In the genomic region with DNA sequence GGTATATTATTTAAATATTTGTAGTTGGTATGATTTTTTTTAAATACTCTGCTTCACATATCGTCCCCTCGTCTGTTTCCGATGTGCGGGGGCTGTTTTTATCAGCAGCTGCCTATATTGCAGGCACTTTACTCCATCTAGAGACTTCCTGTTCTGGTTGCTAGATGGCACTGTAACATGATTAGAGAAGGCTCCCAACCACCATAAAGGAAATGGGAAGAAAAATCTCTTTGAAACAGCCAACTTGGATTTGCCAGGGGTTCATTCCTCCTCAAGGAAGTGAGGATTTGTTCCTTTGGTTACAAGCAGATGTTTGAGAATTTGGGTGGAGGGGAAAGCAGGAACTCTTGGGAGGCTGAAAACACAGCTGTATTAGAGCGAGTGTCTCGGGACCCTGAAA, we compare ENCODE assay signal across 14 mouse cellular contexts.
DNase-seq lines count a peak whose midpoint lies in the region; ATAC-seq and TF ChIP-seq lines count a peak whose summit lies in the region.
"Had no signal": no experiment of that assay in that cellular context is flagged by ENCODE, and none has a peak within 500 bp of the region (broad histone marks: within the 10 kb centered on the region; RNA-seq: fewer than 3 reads in every experiment).

No protein-coding gene starts in this region.

- TF ChIP-seq CTCF in heart, adult 2 months (IDR thresholded peaks at IDR 0.05) = no peak
- TF ChIP-seq CTCF in midbrain, postnatal 0 days (IDR thresholded peaks at IDR 0.05) = peak; percentile 67

- intact Hi-C loops in heart, adult 2 months (cut with DNase I) = no loop called here

- H3K9ac ChIP-seq in heart, embryonic 13.5 days = no peak overlapping the region
- no peak overlapping the region for H3K9ac ChIP-seq in heart, adult 2 months (ENCODE audit: low read depth, low read length)
- no peak overlapping the region for H3K9ac ChIP-seq in midbrain, postnatal 0 days (replicated peaks; ENCODE audit: low read length, poor library complexity, severe bottlenecking)
- no peak overlapping the region for H3K9ac ChIP-seq in midbrain, embryonic 11.5 days (ENCODE audit: low read length)
- H3K9ac ChIP-seq in hindbrain, embryonic 13.5 days = no peak overlapping the region
- H3K9ac ChIP-seq: heart, embryonic 15.5 days; midbrain, embryonic 13.5 days had no signal

- peak overlapping the region; percentile 18; the same call in 1 of the 2 replicates for H3K4me2 ChIP-seq in heart, embryonic 13.5 days
- no peak overlapping the region for H3K4me2 ChIP-seq in midbrain, postnatal 0 days (ENCODE audit: low read depth, low read length, poor library complexity, severe bottlenecking)
- no peak overlapping the region for H3K4me2 ChIP-seq in midbrain, embryonic 11.5 days
- H3K4me2 ChIP-seq in hindbrain, embryonic 13.5 days = 0 out of 2 replicates have a peak overlapping the region, but pooled peaks have one; percentile 1
- H3K4me2 ChIP-seq: heart, embryonic 15.5 days; midbrain, embryonic 13.5 days had no signal

- H3K79me2 ChIP-seq in heart, adult 2 months (replicated peaks; ENCODE audit: control insufficient read depth, insufficient read depth, low read length) = no peaks in the 10 kb centered on the region

- no peaks in the 10 kb centered on the region for H3K27me3 ChIP-seq in heart, embryonic 13.5 days (replicated peaks)
- H3K27me3 ChIP-seq in heart, adult 2 months (ENCODE audit: control insufficient read depth, insufficient read depth, low read length) = no peaks in the 10 kb centered on the region
- H3K27me3 ChIP-seq in midbrain, postnatal 0 days (ENCODE audit: insufficient read depth, low read length) = no peaks in the 10 kb centered on the region
- no peaks in the 10 kb centered on the region for H3K27me3 ChIP-seq in midbrain, embryonic 11.5 days (ENCODE audit: control insufficient read depth, insufficient read depth, low read length)
- no peaks in the 10 kb centered on the region for H3K27me3 ChIP-seq in hindbrain, embryonic 13.5 days
- H3K27me3 ChIP-seq: heart, embryonic 15.5 days; midbrain, embryonic 13.5 days had no signal

- H3K36me3 ChIP-seq in heart, embryonic 13.5 days = no peaks in the 10 kb centered on the region
- no peaks in the 10 kb centered on the region for H3K36me3 ChIP-seq in heart, adult 2 months (ENCODE audit: control insufficient read depth, insufficient read depth, low read length)
- H3K36me3 ChIP-seq in midbrain, postnatal 0 days (ENCODE audit: insufficient read depth, low read length) = no peaks in the 10 kb centered on the region
- no peaks in the 10 kb centered on the region for H3K36me3 ChIP-seq in midbrain, embryonic 11.5 days (ENCODE audit: control insufficient read depth, insufficient read depth, low read length)
- no peaks in the 10 kb centered on the region for H3K36me3 ChIP-seq in hindbrain, embryonic 13.5 days
- H3K36me3 ChIP-seq: heart, embryonic 15.5 days; midbrain, embryonic 13.5 days had no signal

- no peak overlapping the region for H3K4me3 ChIP-seq in heart, embryonic 13.5 days
- H3K4me3 ChIP-seq in heart, adult 2 months = no peak overlapping the region
- H3K4me3 ChIP-seq in midbrain, postnatal 0 days (ENCODE audit: low read depth, low read length) = no peak overlapping the region
- no peak overlapping the region for H3K4me3 ChIP-seq in midbrain, embryonic 11.5 days (ENCODE audit: low read depth, low read length)
- H3K4me3 ChIP-seq in hindbrain, embryonic 13.5 days = no peak overlapping the region
- H3K4me3 ChIP-seq: heart, embryonic 15.5 days; midbrain, embryonic 13.5 days had no signal

- no peak overlapping the region for H3K27ac ChIP-seq in heart, embryonic 13.5 days (replicated peaks)
- no peak overlapping the region for H3K27ac ChIP-seq in heart, adult 2 months
- H3K27ac ChIP-seq in midbrain, postnatal 0 days (ENCODE audit: low read depth, low read length) = no peak overlapping the region
- no peak overlapping the region for H3K27ac ChIP-seq in midbrain, embryonic 11.5 days (ENCODE audit: low read depth, low read length)
- peak overlapping the region; percentile 23; the same call in 1 of the 2 replicates for H3K27ac ChIP-seq in hindbrain, embryonic 13.5 days
- H3K27ac ChIP-seq: heart, embryonic 15.5 days had no signal

- WGBS in heart, embryonic 13.5 days = 47% methylated on average over 6 of the region's 6 CpGs
- 44% methylated on average over 6 of the region's 6 CpGs for WGBS in heart, adult 2 months
- WGBS in midbrain, postnatal 0 days = 59% methylated on average over 6 of the region's 6 CpGs
- WGBS in midbrain, embryonic 11.5 days = 70% methylated on average over 6 of the region's 6 CpGs
- 69% methylated on average over 6 of the region's 6 CpGs for WGBS in hindbrain, embryonic 13.5 days

- no peak for TF ChIP-seq POLR2A in heart, adult 2 months (IDR thresholded peaks at IDR 0.05; ENCODE audit: insufficient read depth, low read depth, low read length)

- DNase-seq in heart, adult 2 months = no peak
- DNase-seq in midbrain, postnatal 0 days (ENCODE audit: low spot score) = peak; percentile 55
- DNase-seq in midbrain, embryonic 11.5 days (ENCODE audit: low spot score, missing footprints) = no peak
- no peak for DNase-seq in urinary bladder, postnatal 10 days (ENCODE audit: low spot score)
- no peak for DNase-seq in thymus, postnatal 10 days (ENCODE audit: low spot score in 2 of 2)
- DNase-seq: cerebellum, adult 2 months; gastrocnemius, postnatal 36 days; kidney, adult 8-10 months; lung, postnatal 36 days; right cerebral cortex, postnatal 25 days had no signal

- no peak for TF ChIP-seq EP300 in heart, adult 2 months (IDR thresholded peaks at IDR 0.05; ENCODE audit: insufficient read depth, low read depth, low read length)

- ATAC-seq in heart, embryonic 13.5 days (ENCODE audit: extremely low read depth, insufficient number of reproducible peaks, low FRiP score, low TSS enrichment) = no peak
- ATAC-seq in midbrain, postnatal 0 days (ENCODE audit: low FRiP score) = no peak
- no peak for ATAC-seq in midbrain, embryonic 11.5 days (ENCODE audit: low FRiP score)
- ATAC-seq in hindbrain, embryonic 13.5 days (ENCODE audit: low FRiP score) = no peak
- ATAC-seq: midbrain, embryonic 13.5 days had no signal

- H3K4me1 ChIP-seq in heart, embryonic 13.5 days = no peaks in the 10 kb centered on the region
- H3K4me1 ChIP-seq in heart, adult 2 months (ENCODE audit: control insufficient read depth, insufficient read depth, low read length) = no peaks in the 10 kb centered on the region
- no peaks in the 10 kb centered on the region for H3K4me1 ChIP-seq in midbrain, postnatal 0 days (ENCODE audit: insufficient read depth, low read length)
- H3K4me1 ChIP-seq in midbrain, embryonic 11.5 days (ENCODE audit: control insufficient read depth, insufficient read depth, low read length) = 0 out of 2 replicates have a peak, but pooled peaks cover 3% of the 10 kb centered on the region
- H3K4me1 ChIP-seq in hindbrain, embryonic 13.5 days (replicated peaks) = peaks cover 10% of the 10 kb centered on the region; the same call in 1 of the 2 replicates
- H3K4me1 ChIP-seq: heart, embryonic 15.5 days had no signal

- H3K9me3 ChIP-seq in heart, embryonic 13.5 days = peaks cover 8% of the 10 kb centered on the region; the same call in 1 of the 2 replicates
- no peaks in the 10 kb centered on the region; the same call in 1 of the 2 replicates for H3K9me3 ChIP-seq in midbrain, postnatal 0 days (ENCODE audit: low read length)
- H3K9me3 ChIP-seq in midbrain, embryonic 11.5 days (ENCODE audit: control insufficient read depth, low read length) = no peaks in the 10 kb centered on the region; the same call in 1 of the 2 replicates
- no peaks in the 10 kb centered on the region; the same call in 1 of the 2 replicates for H3K9me3 ChIP-seq in hindbrain, embryonic 13.5 days
- H3K9me3 ChIP-seq: heart, embryonic 15.5 days; midbrain, embryonic 13.5 days had no signal

Comparison
In these comparisons a context has a peak if more than half of its experiments do, and no peak if none do; other contexts are left out.
1. H3K4me2 ChIP-seq: peak in heart, embryonic 13.5 days (single experiment) and hindbrain, embryonic 13.5 days (single experiment); none in midbrain, postnatal 0 days (single experiment) and midbrain, embryonic 11.5 days (single experiment).